Mouse (Mus musculus) urinary bladder, postnatal 14 days (tissue): ENCODE results near the gene Cpped1.

Experiments used
- DNase-seq: peaks from one replicate; pipeline ENCODE4 v3.0.0; 2021; ENCODE audit warnings: low spot score

Cpped1 gene

GRCm38 (mm10) chr16:11757951-11758350, 151.3 kb downstream of the Cpped1 start:
- DNase-seq, result no peak

GRCm38 (mm10) chr16:11757471-11757870, 151.8 kb downstream of the Cpped1 start:
- no peak for DNase-seq

- no peak for DNase-seq
These were observed 152.5 kb downstream of the Cpped1 start for GRCm38 (mm10) chr16:11756598-11757245.

- DNase-seq, result no peak
These were observed 153.8 kb downstream of the Cpped1 start for GRCm38 (mm10) chr16:11755281-11756066.

- DNase-seq, result no peak
These were observed 155.1 kb downstream of the Cpped1 start for GRCm38 (mm10) chr16:11754136-11754535.
